Mouse (Mus musculus): ENCODE results near the gene Kcnj14. TPM values are rescaled to one million over a fixed set of nuclear protein-coding genes. Genes with fewer than 3 reads are reported as not detected.

Kcnj14 gene
- polyA plus RNA-seq, 1 experiment from 2014 or later: not detected

DNA sequence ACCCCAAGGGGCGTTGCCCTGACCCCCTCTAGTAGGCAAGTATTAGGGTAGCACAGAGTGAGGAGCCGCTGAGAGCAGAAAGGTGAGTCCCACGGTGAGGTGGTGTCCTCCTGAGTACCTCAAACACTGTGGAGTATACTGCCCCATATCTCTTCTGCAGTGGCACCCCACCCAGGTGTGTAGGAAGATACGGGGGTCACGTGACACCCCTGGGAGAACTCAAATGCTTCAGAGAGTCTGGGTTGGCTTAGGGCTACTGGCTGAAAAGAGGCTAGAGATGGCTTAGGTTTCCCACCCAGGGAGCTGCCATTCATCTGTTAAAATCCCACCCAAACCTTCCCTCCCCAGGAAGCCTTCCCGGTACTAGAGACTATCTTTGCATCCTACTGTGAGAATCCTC is 27.6 kb downstream of the Kcnj14 start:
- H3K27ac ChIP-seq: no peak overlapping the region
- 75% methylated on average over 6 of the region's 6 CpGs for WGBS (ENCODE audit: missing documents)
- no peak overlapping the region for H3K4me3 ChIP-seq (ENCODE audit: inconsistent target)
- H3K79me2 ChIP-seq (ENCODE audit: inconsistent target): no peaks in the 10 kb centered on the region
- no peaks in the 10 kb centered on the region for H3K36me3 ChIP-seq (ENCODE audit: inconsistent target)

DNA sequence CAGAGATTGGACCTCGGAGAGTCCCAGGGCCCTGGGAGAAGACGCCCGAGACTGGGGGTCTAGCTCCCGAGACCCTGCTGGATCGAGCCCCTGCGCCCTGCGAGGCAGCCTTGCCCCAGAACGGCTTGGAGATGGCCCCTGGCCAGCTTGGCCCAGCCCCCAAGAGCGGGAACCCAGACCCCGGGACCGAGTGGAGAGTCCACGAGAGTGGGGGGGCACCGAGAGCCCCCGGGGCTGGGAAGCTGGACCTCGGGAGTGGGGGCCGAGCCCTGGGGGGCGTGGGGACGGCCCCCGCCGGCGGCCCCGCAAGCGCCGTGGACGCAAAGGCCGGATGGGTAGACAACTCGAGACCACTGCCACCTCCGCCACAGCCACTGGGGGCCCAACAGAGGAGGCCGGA is 29.6 kb downstream of the Kcnj14 start:
- H3K79me2 ChIP-seq (ENCODE audit: inconsistent target): no peaks in the 10 kb centered on the region
- WGBS (ENCODE audit: missing documents): 98% methylated on average over 21 of the region's 29 CpGs
- no peaks in the 10 kb centered on the region for H3K36me3 ChIP-seq (ENCODE audit: inconsistent target)
- H3K27ac ChIP-seq: no peak overlapping the region
- H3K4me3 ChIP-seq (ENCODE audit: inconsistent target): no peak overlapping the region

DNA sequence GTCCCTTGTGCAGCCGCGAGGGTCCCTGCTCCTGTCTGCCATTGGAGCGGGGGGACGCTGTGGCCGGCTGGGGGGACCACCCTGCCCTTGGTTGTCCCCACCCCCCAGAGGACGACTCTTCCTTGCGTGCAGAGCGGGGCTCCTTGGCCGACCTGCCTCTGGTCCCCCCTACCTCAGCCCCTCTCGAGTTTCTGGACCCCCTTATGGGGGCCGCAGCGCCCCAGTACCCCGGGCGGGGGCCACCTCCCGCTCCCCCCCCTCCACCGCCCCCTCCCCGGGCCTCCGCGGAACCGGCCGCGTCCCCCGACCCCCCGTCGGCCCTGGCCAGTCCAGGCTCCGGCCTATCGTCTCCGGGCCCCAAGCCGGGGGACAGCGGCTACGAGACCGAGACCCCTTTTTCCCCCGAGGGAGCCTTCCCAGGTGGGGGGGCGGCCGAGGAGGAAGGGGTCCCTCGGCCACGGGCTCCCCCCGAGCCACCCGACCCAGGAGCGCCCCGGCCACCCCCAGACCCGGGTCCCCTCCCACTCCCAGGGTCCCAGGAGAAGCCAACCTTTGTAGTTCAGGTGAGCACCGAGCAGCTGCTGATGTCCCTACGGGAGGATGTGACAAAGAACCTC is 30.5 kb downstream of the Kcnj14 start:
- 93% methylated on average over 30 of the region's 44 CpGs for WGBS (ENCODE audit: missing documents)
- Histone ChIP-seq H3K27ac (no peak overlapping the region), H3K4me3 (ENCODE audit: inconsistent target) (no peak overlapping the region), H3K79me2 (ENCODE audit: inconsistent target) (no peaks in the 10 kb centered on the region), H3K36me3 (ENCODE audit: inconsistent target) (no peaks in the 10 kb centered on the region)

DNA sequence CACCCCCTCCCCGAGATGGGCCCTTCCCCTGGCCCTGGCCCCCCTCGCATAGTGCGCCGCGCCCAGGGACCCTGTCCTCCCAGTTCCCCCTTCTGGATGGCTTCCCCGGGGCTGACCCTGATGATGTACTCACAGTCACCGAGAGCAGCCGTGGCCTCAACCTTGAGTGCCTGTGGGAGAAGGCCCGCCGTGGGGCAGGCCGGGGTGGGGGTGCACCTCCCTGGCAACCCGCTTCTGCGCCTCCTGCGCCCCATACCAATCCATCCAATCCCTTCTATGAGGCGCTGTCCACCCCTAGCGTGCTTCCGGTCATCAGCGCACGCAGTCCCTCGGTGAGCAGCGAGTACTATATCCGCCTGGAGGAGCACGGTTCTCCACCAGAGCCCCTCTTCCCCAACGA is 31.3 kb downstream of the Kcnj14 start:
- H3K79me2 ChIP-seq (ENCODE audit: inconsistent target): no peaks in the 10 kb centered on the region
- H3K4me3 ChIP-seq (ENCODE audit: inconsistent target): no peak overlapping the region
- WGBS (ENCODE audit: missing documents): 71% methylated on average over 19 of the region's 24 CpGs
- H3K36me3 ChIP-seq (ENCODE audit: inconsistent target): no peaks in the 10 kb centered on the region
- no peak overlapping the region for H3K27ac ChIP-seq

DNA sequence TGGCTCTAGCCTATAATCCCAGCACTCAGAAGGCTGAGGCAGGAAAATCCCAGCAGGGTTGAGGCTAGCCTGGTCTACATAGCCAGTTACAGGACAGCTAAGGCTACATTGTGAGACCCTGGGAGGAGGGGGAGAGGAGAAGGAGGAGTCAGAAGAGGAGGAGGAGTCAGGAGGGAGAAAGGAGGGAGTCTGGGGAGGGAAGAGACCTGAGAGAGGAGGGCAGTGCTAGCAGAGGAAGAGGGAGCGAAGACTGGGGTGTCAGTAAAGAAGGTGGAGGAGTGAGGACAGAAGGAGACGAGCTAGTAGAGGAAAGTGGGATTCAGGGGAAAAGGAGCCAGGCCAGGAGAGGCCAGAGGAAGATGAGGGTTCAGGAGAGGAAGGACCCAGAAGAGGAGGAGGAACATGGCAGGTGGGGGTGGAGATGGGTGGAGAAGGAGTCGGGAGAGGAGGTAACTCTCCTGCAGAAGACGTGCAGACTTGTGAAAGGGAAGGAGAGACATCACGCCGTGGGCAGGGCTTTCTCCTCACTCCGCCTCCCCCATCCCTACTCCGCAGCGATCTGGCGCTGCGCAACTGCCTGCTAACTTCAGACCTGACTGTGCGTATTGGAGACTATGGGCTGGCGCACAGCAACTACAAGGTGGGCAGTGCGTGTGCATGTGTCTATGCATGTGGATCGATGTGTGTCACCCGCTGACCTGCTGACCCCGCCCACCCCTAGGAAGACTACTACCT is 32.7 kb downstream of the Kcnj14 start:
- Histone ChIP-seq H3K27ac (no peak overlapping the region), H3K79me2 (ENCODE audit: inconsistent target) (no peaks in the 10 kb centered on the region), H3K36me3 (ENCODE audit: inconsistent target) (no peaks in the 10 kb centered on the region), H3K4me3 (ENCODE audit: inconsistent target) (no peak overlapping the region)
- 76% methylated on average over 17 of the region's 17 CpGs for WGBS (ENCODE audit: missing documents)

GRCm38 (mm10) chr7:45790721-45791120 is 33.9 kb downstream of the Kcnj14 start:
- WGBS (ENCODE audit: missing documents): 51% methylated on average over 6 of the region's 6 CpGs
- H3K36me3 ChIP-seq (ENCODE audit: inconsistent target): no peaks in the 10 kb centered on the region
- no peak overlapping the region for H3K27ac ChIP-seq

GRCm38 (mm10) chr7:45787642-45788041 is 36.9 kb downstream of the Kcnj14 start:
- 92% methylated on average over 16 of the region's 22 CpGs for WGBS (ENCODE audit: missing documents)

More at GRCm38 (mm10) chr7:45790721-45791120, 33.9 kb downstream of the Kcnj14 start:
- Histone ChIP-seq H3K4me3 (ENCODE audit: inconsistent target) (no peak overlapping the region), H3K79me2 (ENCODE audit: inconsistent target) (no peaks in the 10 kb centered on the region)

DNA sequence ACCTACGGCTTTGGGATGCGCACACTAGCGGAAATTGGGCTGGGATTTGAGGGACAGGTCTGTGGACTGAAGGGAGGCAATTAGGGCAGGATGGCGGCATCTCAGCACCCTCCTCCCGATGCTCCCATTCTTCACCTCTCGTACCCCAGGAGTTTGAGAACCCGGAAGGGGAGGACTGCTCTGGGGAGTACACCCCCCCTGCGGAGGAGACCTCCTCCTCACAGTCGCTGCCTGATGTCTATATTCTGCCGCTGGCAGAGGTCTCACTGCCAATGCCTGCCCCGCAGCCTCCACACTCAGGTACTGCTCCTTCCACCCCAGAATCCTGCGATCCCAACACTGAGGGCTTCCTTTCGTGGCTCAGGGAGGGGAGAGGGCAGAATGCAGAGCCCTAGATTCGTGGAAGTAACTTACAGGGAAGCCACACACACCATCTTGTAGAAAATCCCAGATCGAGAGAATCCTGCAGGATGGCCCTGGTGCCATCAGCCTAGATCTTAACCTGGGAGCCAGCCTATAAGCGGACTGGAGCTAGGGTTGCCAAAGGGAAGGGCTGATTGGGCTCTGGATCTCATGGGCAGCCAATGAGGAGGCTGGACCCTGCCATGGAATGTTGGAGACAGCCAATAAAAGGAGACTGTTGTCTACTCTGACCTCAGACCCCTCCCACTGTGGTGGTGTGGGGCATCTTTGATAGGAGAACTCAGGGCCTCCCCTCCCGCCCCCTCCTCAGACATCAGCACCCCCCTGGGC is 37.7 kb downstream of the Kcnj14 start:
- no peak overlapping the region for H3K4me3 ChIP-seq (ENCODE audit: inconsistent target)
- no peaks in the 10 kb centered on the region for H3K79me2 ChIP-seq (ENCODE audit: inconsistent target)
- 30% methylated on average over 17 of the region's 17 CpGs for WGBS (ENCODE audit: missing documents)
- no peak overlapping the region for H3K27ac ChIP-seq
- no peaks in the 10 kb centered on the region for H3K36me3 ChIP-seq (ENCODE audit: inconsistent target)

More at GRCm38 (mm10) chr7:45787642-45788041, 36.9 kb downstream of the Kcnj14 start:
- H3K27ac ChIP-seq: no peak overlapping the region
- no peak overlapping the region for H3K4me3 ChIP-seq (ENCODE audit: inconsistent target)
- no peaks in the 10 kb centered on the region for H3K36me3 ChIP-seq (ENCODE audit: inconsistent target)
- H3K79me2 ChIP-seq (ENCODE audit: inconsistent target): no peaks in the 10 kb centered on the region

DNA sequence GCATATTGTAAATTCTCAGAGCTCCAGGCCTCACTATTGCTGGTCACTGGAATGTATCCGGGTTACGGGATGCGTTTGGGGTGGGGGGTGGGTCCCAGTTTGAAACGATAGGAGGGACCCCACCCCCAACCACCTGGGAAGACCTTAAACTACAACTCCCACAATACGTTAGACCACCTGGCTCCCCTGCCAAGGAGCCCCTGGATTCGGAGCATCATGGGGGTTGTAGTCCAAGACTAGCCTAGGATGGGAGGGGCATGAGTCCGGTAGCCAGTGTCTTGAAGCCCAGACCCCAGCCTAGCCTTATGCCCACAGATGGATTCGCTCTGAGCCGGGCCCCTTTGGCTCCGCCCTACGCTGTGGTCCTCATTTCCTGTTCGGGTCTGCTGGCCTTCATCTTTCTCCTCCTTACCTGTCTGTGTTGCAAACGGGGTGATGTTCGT is 38.4 kb downstream of the Kcnj14 start:
- H3K79me2 ChIP-seq (ENCODE audit: inconsistent target): no peaks in the 10 kb centered on the region
- no peak overlapping the region for H3K27ac ChIP-seq
- no peak overlapping the region for H3K4me3 ChIP-seq (ENCODE audit: inconsistent target)
- no peaks in the 10 kb centered on the region for H3K36me3 ChIP-seq (ENCODE audit: inconsistent target)
- WGBS (ENCODE audit: missing documents): 8% methylated on average over 12 of the region's 14 CpGs

GRCm38 (mm10) chr7:45785388-45786135 is 39.0 kb downstream of the Kcnj14 start:
- WGBS (ENCODE audit: missing documents): 5% methylated on average over 31 of the region's 42 CpGs
- Histone ChIP-seq H3K36me3 (ENCODE audit: inconsistent target) (no peaks in the 10 kb centered on the region), H3K27ac (no peak overlapping the region), H3K4me3 (ENCODE audit: inconsistent target) (no peak overlapping the region), H3K79me2 (ENCODE audit: inconsistent target) (no peaks in the 10 kb centered on the region)

DNA sequence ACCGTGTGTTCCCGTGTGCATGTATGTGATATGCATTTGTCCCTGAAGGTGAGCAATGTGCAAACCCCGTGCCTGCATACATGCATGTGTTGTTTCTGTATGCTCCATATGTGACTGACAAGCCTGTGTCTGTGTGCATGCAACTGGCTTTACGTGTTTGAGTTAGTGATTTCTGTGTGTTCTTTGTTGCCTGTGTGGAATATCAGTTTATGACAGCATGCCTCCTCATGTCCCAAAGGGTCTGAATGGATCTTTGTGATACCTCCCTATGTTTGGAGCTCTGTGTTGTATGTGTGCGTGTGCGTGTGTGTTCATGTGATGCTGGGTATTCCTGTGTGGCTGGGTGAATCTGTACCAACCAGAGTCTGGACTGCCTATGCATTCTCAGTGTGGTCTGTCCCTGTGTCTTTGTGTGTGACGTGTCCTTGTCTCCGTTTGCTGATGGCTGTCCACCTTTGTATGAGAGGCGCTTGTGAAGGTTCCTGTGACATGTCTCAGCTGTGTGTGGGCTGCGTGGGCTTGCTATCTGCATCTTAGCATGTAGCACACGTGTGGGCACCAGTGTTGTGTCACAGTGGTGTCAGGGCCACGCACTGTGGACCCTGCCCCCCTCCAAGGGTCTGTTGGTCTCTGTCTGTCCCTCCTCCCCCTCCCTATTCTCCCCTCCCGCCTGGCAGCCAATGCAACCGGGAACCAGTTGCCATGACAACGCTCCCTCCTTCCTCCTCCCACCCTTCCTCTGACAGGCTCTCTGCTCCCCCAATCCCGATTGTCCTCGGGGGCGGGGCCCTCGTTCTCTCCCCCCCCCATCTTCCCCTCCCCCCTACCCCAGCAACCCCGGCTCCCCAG is 39.8 kb downstream of the Kcnj14 start, which contains the start of gene Sult2b1:
Gene Sult2b1 (minus strand): TSS at position 146 of the 849 bp plus-strand sequence.
- peak within 1 kb of the TSS; percentile 17; the same call in 1 of the 2 replicates for H3K4me3 ChIP-seq (ENCODE audit: inconsistent target)
- no peaks in the 10 kb centered on the region for H3K79me2 ChIP-seq (ENCODE audit: inconsistent target)
- WGBS (ENCODE audit: missing documents): 40% methylated on average over 18 of the region's 20 CpGs
- no peaks in the 10 kb centered on the region for H3K36me3 ChIP-seq (ENCODE audit: inconsistent target)
- no peak within 1 kb of the TSS for H3K27ac ChIP-seq

- Histone ChIP-seq H3K4me3 (ENCODE audit: inconsistent target) (peak within 1 kb of the TSS; percentile 17; the same call in 1 of the 2 replicates), H3K79me2 (ENCODE audit: inconsistent target) (no peaks in the 10 kb centered on the region), H3K36me3 (ENCODE audit: inconsistent target) (no peaks in the 10 kb centered on the region), H3K27ac (no peak within 1 kb of the TSS)
- WGBS (ENCODE audit: missing documents): 3% methylated on average over 32 of the region's 38 CpGs
These were observed 41.0 kb downstream of the Kcnj14 start, which contains the start of gene Lmtk3 for GRCm38 (mm10) chr7:45783511-45784091. Gene Lmtk3 (plus strand): TSS chr7:45783738.

DNA sequence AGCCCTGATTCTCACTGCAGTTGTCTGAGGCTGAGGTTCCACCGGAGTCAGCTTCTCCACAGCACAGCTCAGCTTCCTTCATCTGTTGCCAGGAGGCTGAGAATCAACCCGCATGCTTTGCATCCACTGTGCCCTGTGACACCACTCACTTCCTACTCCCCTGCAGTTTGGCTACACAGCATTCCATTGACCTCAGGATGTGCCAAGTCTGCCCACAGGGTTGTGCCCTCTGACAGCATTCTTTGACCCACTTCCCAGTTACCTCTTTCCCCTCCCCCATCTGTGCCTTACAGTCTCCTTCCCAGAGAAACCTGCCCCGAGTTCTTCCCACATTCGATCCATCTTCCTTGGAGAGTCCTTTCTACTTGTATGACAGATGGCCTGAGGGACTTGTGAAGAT is 42.3 kb downstream of the Kcnj14 start:
- no peak overlapping the region for H3K27ac ChIP-seq
- WGBS (ENCODE audit: missing documents): 61% methylated on average over 4 of the region's 4 CpGs
- no peaks in the 10 kb centered on the region for H3K79me2 ChIP-seq (ENCODE audit: inconsistent target)
- H3K4me3 ChIP-seq (ENCODE audit: inconsistent target): no peak overlapping the region
- no peaks in the 10 kb centered on the region for H3K36me3 ChIP-seq (ENCODE audit: inconsistent target)

All from macrophage (primary cell).